Mouse (Mus musculus): ENCODE measurements at regions not wholly inside any gene's neighbourhood (a gene's known extent, or its start where the extent isn't known, plus 50 kb on each side); places are given as distances from the start of the nearest gene placed in this dataset.

- 54% methylated on average over 4 of the region's 4 CpGs for WGBS
- Histone ChIP-seq H3K9ac (no peak overlapping the region), H3K27ac (ENCODE audit: low read depth, low read length) (no peak overlapping the region), H3K27me3 (ENCODE audit: insufficient read depth, low read length) (no peaks in the 10 kb centered on the region), H3K4me1 (ENCODE audit: insufficient read depth) (no peaks in the 10 kb centered on the region), H3K4me3 (ENCODE audit: low read depth, low read length) (no peak overlapping the region), H3K9me3 (ENCODE audit: low read length) (no peaks in the 10 kb centered on the region), H3K4me2 (ENCODE audit: low read depth) (no peak overlapping the region), H3K36me3 (ENCODE audit: insufficient read depth) (no peaks in the 10 kb centered on the region)
- no peak for TF ChIP-seq CTCF (IDR thresholded peaks at IDR 0.05; ENCODE audit: low read depth)
- DNase-seq (no peak), ATAC-seq (no peak)
Observed at GRCm38 (mm10) chr19:15761086-15761485, 186.1 kb downstream of the Psat1 start.

GRCm38 (mm10) chr19:15745026-15745777, 201.9 kb downstream of the Psat1 start:
- ATAC-seq (peak; percentile 61; the same call in 1 of the 2 replicates), DNase-seq (no peak)
- Histone ChIP-seq H3K27me3 (ENCODE audit: insufficient read depth, low read length) (no peaks in the 10 kb centered on the region), H3K27ac (ENCODE audit: low read depth, low read length) (no peak overlapping the region), H3K9ac (no peak overlapping the region), H3K4me3 (ENCODE audit: low read depth, low read length) (no peak overlapping the region), H3K9me3 (ENCODE audit: low read length) (no peaks in the 10 kb centered on the region), H3K4me1 (ENCODE audit: insufficient read depth) (no peaks in the 10 kb centered on the region), H3K4me2 (ENCODE audit: low read depth) (no peak overlapping the region), H3K36me3 (ENCODE audit: insufficient read depth) (no peaks in the 10 kb centered on the region)
- TF ChIP-seq CTCF (IDR thresholded peaks at IDR 0.05; ENCODE audit: low read depth): no peak
- WGBS: 25% methylated on average over 8 of the region's 8 CpGs

GRCm38 (mm10) chr19:15736200-15736599, 210.9 kb downstream of the Psat1 start:
- Histone ChIP-seq H3K36me3 (ENCODE audit: insufficient read depth) (no peaks in the 10 kb centered on the region), H3K27me3 (ENCODE audit: insufficient read depth, low read length) (no peaks in the 10 kb centered on the region)
- WGBS: 90% methylated on average over 2 of the region's 2 CpGs

GRCm38 (mm10) chr19:15726785-15727406, 220.2 kb downstream of the Psat1 start:
- Histone ChIP-seq H3K9me3 (ENCODE audit: low read length) (no peaks in the 10 kb centered on the region), H3K27me3 (ENCODE audit: insufficient read depth, low read length) (no peaks in the 10 kb centered on the region), H3K27ac (ENCODE audit: low read depth, low read length) (no peak overlapping the region), H3K4me1 (ENCODE audit: insufficient read depth) (0 out of 2 replicates have a peak, but pooled peaks cover 7% of the 10 kb centered on the region), H3K36me3 (ENCODE audit: insufficient read depth) (no peaks in the 10 kb centered on the region), H3K4me3 (ENCODE audit: low read depth, low read length) (no peak overlapping the region), H3K4me2 (ENCODE audit: low read depth) (no peak overlapping the region), H3K9ac (no peak overlapping the region)
- TF ChIP-seq CTCF (IDR thresholded peaks at IDR 0.05; ENCODE audit: low read depth): no peak
- ATAC-seq (peak; percentile 45), DNase-seq (peak; percentile 9)
- WGBS: 21% methylated on average over 13 of the region's 13 CpGs

More at GRCm38 (mm10) chr19:15736200-15736599, 210.9 kb downstream of the Psat1 start:
- Histone ChIP-seq H3K4me2 (ENCODE audit: low read depth) (no peak overlapping the region), H3K4me1 (ENCODE audit: insufficient read depth) (0 out of 2 replicates have a peak, but pooled peaks cover 6% of the 10 kb centered on the region), H3K9me3 (ENCODE audit: low read length) (no peaks in the 10 kb centered on the region), H3K9ac (no peak overlapping the region), H3K27ac (ENCODE audit: low read depth, low read length) (no peak overlapping the region), H3K4me3 (ENCODE audit: low read depth, low read length) (no peak overlapping the region)
- ATAC-seq (no peak), DNase-seq (no peak)
- no peak for TF ChIP-seq CTCF (IDR thresholded peaks at IDR 0.05; ENCODE audit: low read depth)

GRCm38 (mm10) chr19:15692379-15693023, 254.6 kb downstream of the Psat1 start:
- Histone ChIP-seq H3K4me1 (ENCODE audit: insufficient read depth) (no peaks in the 10 kb centered on the region), H3K9me3 (ENCODE audit: low read length) (no peaks in the 10 kb centered on the region), H3K4me2 (ENCODE audit: low read depth) (no peak overlapping the region), H3K27me3 (ENCODE audit: insufficient read depth, low read length) (peaks cover 13% of the 10 kb centered on the region), H3K9ac (no peak overlapping the region), H3K27ac (ENCODE audit: low read depth, low read length) (no peak overlapping the region), H3K36me3 (ENCODE audit: insufficient read depth) (no peaks in the 10 kb centered on the region), H3K4me3 (ENCODE audit: low read depth, low read length) (no peak overlapping the region)
- DNase-seq (peak; percentile 43), ATAC-seq (peak; percentile 94)
- TF ChIP-seq CTCF (IDR thresholded peaks at IDR 0.05; ENCODE audit: low read depth): no peak
- 14% methylated on average over 3 of the region's 3 CpGs for WGBS

GRCm38 (mm10) chr19:15669996-15670395, 277.1 kb downstream of the Psat1 start:
- Histone ChIP-seq H3K4me2 (ENCODE audit: low read depth) (no peak overlapping the region), H3K27ac (ENCODE audit: low read depth, low read length) (no peak overlapping the region), H3K36me3 (ENCODE audit: insufficient read depth) (no peaks in the 10 kb centered on the region), H3K27me3 (ENCODE audit: insufficient read depth, low read length) (peaks cover 12% of the 10 kb centered on the region), H3K9me3 (ENCODE audit: low read length) (no peaks in the 10 kb centered on the region), H3K9ac (no peak overlapping the region), H3K4me3 (ENCODE audit: low read depth, low read length) (no peak overlapping the region), H3K4me1 (ENCODE audit: insufficient read depth) (no peaks in the 10 kb centered on the region; the same call in 1 of the 2 replicates)
- no peak for TF ChIP-seq CTCF (IDR thresholded peaks at IDR 0.05; ENCODE audit: low read depth)
- WGBS: 53% methylated on average over 6 of the region's 6 CpGs
- 0 out of 2 replicates have a peak, but pooled peaks have one; percentile 34 for ATAC-seq
- no peak for DNase-seq

GRCm38 (mm10) chr19:15669541-15669940, 277.6 kb downstream of the Psat1 start:
- no peak overlapping the region for H3K4me3 ChIP-seq (ENCODE audit: low read depth, low read length)
- H3K4me2 ChIP-seq (ENCODE audit: low read depth): no peak overlapping the region
- DNase-seq (peak; percentile 34), ATAC-seq (no peak)
- no peaks in the 10 kb centered on the region for H3K36me3 ChIP-seq (ENCODE audit: insufficient read depth)
- no peak overlapping the region for H3K27ac ChIP-seq (ENCODE audit: low read depth, low read length)
- H3K4me1 ChIP-seq (ENCODE audit: insufficient read depth): no peaks in the 10 kb centered on the region; the same call in 1 of the 2 replicates
- H3K9me3 ChIP-seq (ENCODE audit: low read length): no peaks in the 10 kb centered on the region
- H3K27me3 ChIP-seq (ENCODE audit: insufficient read depth, low read length): peaks cover 13% of the 10 kb centered on the region; the same call in 1 of the 2 replicates
- WGBS: 44% methylated on average over 7 of the region's 7 CpGs
- no peak for TF ChIP-seq CTCF (IDR thresholded peaks at IDR 0.05; ENCODE audit: low read depth)
- H3K9ac ChIP-seq: no peak overlapping the region
